Mouse (Mus musculus): ENCODE measurements around the gene Ndufb3. TPM values are rescaled to one million over a fixed set of nuclear protein-coding genes. Genes with fewer than 3 reads are reported as not detected.
"Not testable (repeated sequence)": the region's sequence is repeated elsewhere in the genome, so short reads cannot be mapped to it uniquely, and the experiment has no call there.

Gene Ndufb3
- total RNA-seq (2021), result 100 to 1,000 TPM; 162 to 175 TPM
- long read RNA-seq, experiment 1, transcript Ndufb3-201 (3 exons, 763 nt), result major isoform, 600 of 2,351 reads
- long read RNA-seq, experiment 1, partial matches to known transcripts, result 1,747 of 2,351 reads
- long read RNA-seq, experiment 1, other reads (novel, unspliced or antisense), result 4 of 2,351 reads
- long read RNA-seq, experiment 2, transcript Ndufb3-201 (3 exons, 763 nt), result major isoform, 370 of 1,522 reads
- long read RNA-seq, experiment 2, partial matches to known transcripts, result 1,151 of 1,522 reads
- long read RNA-seq, experiment 2, other reads (novel, unspliced or antisense), result 1 of 1,522 reads

GRCm38 (mm10) chr1:58586171-58586997 is at the start of gene Ndufb3, which contains the start of gene Fam126b:
Gene Ndufb3, plus strand, starts transcription at chr1:58586384.
Gene Fam126b, minus strand, starts transcription at chr1:58586323.
- DNase-seq, result peak; percentile 88

- no peak for DNase-seq
These were observed 44.8 kb upstream of the Ndufb3 start for GRCm38 (mm10) chr1:58541386-58541785.

GRCm38 (mm10) chr1:58560370-58560769 is 25.8 kb upstream of the Ndufb3 start:
- not testable (repeated sequence) for DNase-seq

GRCm38 (mm10) chr1:58562455-58562854 is 23.7 kb upstream of the Ndufb3 start:
- no peak for DNase-seq

GRCm38 (mm10) chr1:58564981-58565380 is 21.2 kb upstream of the Ndufb3 start:
- DNase-seq, result no peak

GRCm38 (mm10) chr1:58566621-58567020 is 19.6 kb upstream of the Ndufb3 start:
- no peak for DNase-seq

GRCm38 (mm10) chr1:58568456-58569130 is 17.6 kb upstream of the Ndufb3 start:
- DNase-seq, result no peak

- DNase-seq, result no peak
These were observed 15.7 kb upstream of the Ndufb3 start for GRCm38 (mm10) chr1:58570437-58570836.

- no peak for DNase-seq
These were observed 7.0 kb upstream of the Ndufb3 start for GRCm38 (mm10) chr1:58579179-58579578.

- DNase-seq, result no peak
These were observed 3.6 kb upstream of the Ndufb3 start for GRCm38 (mm10) chr1:58582611-58583010.

- DNase-seq, result no peak
These were observed 1.9 kb upstream of the Ndufb3 start for GRCm38 (mm10) chr1:58584271-58584670.

- no peak for DNase-seq
These were observed 612 bp upstream of the Ndufb3 start for GRCm38 (mm10) chr1:58585373-58586170.

- DNase-seq, result no peak
These were observed 1.3 kb downstream of the Ndufb3 start for GRCm38 (mm10) chr1:58587491-58587890.

GRCm38 (mm10) chr1:58602681-58603080 is 16.5 kb downstream of the Ndufb3 start:
- DNase-seq, result no peak

- no peak for DNase-seq
These were observed 17.6 kb downstream of the Ndufb3 start for GRCm38 (mm10) chr1:58603738-58604137.

GRCm38 (mm10) chr1:58609591-58609990 is 23.4 kb downstream of the Ndufb3 start:
- not testable (repeated sequence) for DNase-seq

- no peak for DNase-seq
These were observed 24.0 kb downstream of the Ndufb3 start for GRCm38 (mm10) chr1:58610166-58610565.

GRCm38 (mm10) chr1:58610611-58611010 is 24.4 kb downstream of the Ndufb3 start:
- DNase-seq, result no peak

- DNase-seq, result no peak
These were observed 27.6 kb downstream of the Ndufb3 start for GRCm38 (mm10) chr1:58613786-58614185.

GRCm38 (mm10) chr1:58614424-58614823 is 28.2 kb downstream of the Ndufb3 start:
- no peak for DNase-seq

- DNase-seq, result no peak
These were observed 29.0 kb downstream of the Ndufb3 start for GRCm38 (mm10) chr1:58615146-58615545.

- no peak for DNase-seq
These were observed 30.0 kb downstream of the Ndufb3 start for GRCm38 (mm10) chr1:58616176-58616575.

All from gastrocnemius, postnatal 25 days (tissue).